Mouse (Mus musculus) G1E (cell line): ENCODE data around the gene Pigt. TPM values are rescaled to one million over a fixed set of nuclear protein-coding genes. Genes with fewer than 3 reads are reported as not detected.

Source experiments
- ATAC-seq: 2 replicates; pipeline ENCODE4 v1.8.0; 2016; ENCODE audit warnings: mild to moderate bottlenecking; ENCODE audit not compliant: insufficient number of reproducible peaks, poor library complexity, low FRiP score, severe bottlenecking; ENCODE audit errors: extremely low read depth
- DNase-seq: peaks from one replicate; pipeline ENCODE4 v3.0.0; 2012; ENCODE audit warnings: low spot score
- H3K27me3 ChIP-seq: 2 replicates; pipeline ENCODE4 v1.6.1; 2012; ENCODE audit warnings: mild to moderate bottlenecking, low read length, inconsistent platforms; ENCODE audit not compliant: insufficient read depth
- H3K36me3 ChIP-seq: replicated peaks from 2 replicates; pipeline ENCODE3; 2012; ENCODE audit warnings: mild to moderate bottlenecking, inconsistent platforms
- H3K4me1 ChIP-seq: 2 replicates; pipeline ENCODE4 v1.6.1; 2012; ENCODE audit warnings: low read depth, low read length, inconsistent platforms, mixed read lengths; ENCODE audit not compliant: insufficient read depth
- H3K4me3 ChIP-seq: 2 replicates; pipeline ENCODE4 v1.5.1; 2012; ENCODE audit warnings: low read depth, mild to moderate bottlenecking, inconsistent platforms, low read length, moderate library complexity, mixed read lengths
- H3K9me3 ChIP-seq: replicated peaks from 2 replicates; pipeline ENCODE4 v1.6.1; 2012; ENCODE audit warnings: inconsistent platforms
- CTCF ChIP-seq: IDR thresholded peaks from 2 replicates; pipeline ENCODE4 v1.5.1; 2012; ENCODE audit warnings: low read depth, low read length, inconsistent platforms, mixed read lengths
- GATA1 ChIP-seq: IDR thresholded peaks from 2 replicates; pipeline ENCODE4 v1.6.1; 2012; ENCODE audit warnings: borderline replicate concordance, low read length, inconsistent platforms, mixed read lengths
- GATA2 ChIP-seq: IDR thresholded peaks from 2 replicates; pipeline ENCODE4 v1.6.1; 2012; ENCODE audit warnings: low read depth, low read length, inconsistent platforms, borderline replicate concordance
- POLR2AphosphoS5 ChIP-seq: IDR thresholded peaks from 2 replicates; pipeline ENCODE4 v1.6.1; 2012; ENCODE audit warnings: low read depth, low read length, inconsistent platforms; ENCODE audit not compliant: insufficient replicate concordance
- TAL1 ChIP-seq: conservative IDR thresholded peaks from 2 replicates; pipeline ENCODE4 v1.6.1; 2012; ENCODE audit warnings: low read depth, low read length, inconsistent platforms, mixed read lengths
- polyA plus RNA-seq: library from polyadenylated mRNA; stranded (reverse); fragments of >175 nt; gene quantifications from 2 replicates; pipeline ENCODE4 v1.2.3, GENCODE M21; 2012
- total RNA-seq, 2 experiments: library from RNA; stranded (forward) in 1 of 2; stranded (reverse) in 1 of 2; fragments of 200-1000 nt in 1 of 2; fragments of >200 nt in 1 of 2; fragmentation: Nextera tagmentation in 1 of 2; gene quantifications; 2 replicates each; pipeline ENCODE4 v1.2.3; 2014 to 2017

Gene Pigt
- total and polyA plus RNA-seq, 3 experiments, result 23.2 to 81.0 (median 68.5) TPM

DNA sequence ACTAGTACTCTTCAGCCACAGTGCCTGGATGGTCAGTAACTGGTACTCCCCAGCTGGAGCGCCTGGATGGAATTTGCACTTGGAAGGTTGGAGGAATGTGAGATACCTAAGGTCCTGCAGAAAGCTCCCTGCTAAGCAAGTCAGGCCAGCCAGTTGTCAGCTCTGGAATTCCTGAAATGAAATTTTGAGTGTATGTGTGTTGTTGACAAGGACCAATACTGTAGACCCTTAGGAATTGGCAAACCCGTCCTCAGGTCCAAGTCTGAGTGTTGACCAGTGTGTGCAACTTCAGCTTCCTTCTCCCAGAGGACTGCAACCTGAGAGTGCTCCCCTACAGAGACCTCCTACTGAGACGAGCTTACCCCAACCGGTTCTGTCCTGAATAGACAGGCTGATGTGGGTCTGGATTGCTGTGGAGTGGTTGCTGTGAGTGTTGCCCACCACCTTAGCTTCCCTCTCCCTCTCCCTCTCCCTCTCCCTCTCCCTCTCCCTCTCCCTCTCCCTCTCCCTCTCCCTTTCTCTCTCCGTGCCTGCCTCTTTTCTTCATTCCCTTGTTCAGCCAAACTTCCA is 13.4 kb downstream of the Pigt start:
- H3K4me3 ChIP-seq, result no peak overlapping the region
- DNase-seq (no peak), ATAC-seq (no peak)
- no peaks in the 10 kb centered on the region for H3K9me3 ChIP-seq
- H3K36me3 ChIP-seq, result peaks cover 54% of the 10 kb centered on the region
- TF ChIP-seq GATA2 (no peak), POLR2AphosphoS5 (no peak), GATA1 (no peak), TAL1 (no peak), CTCF (no peak)
- peaks cover 8% of the 10 kb centered on the region for H3K27me3 ChIP-seq
- H3K4me1 ChIP-seq, result peaks cover 5% of the 10 kb centered on the region; the same call in 1 of the 2 replicates

DNA sequence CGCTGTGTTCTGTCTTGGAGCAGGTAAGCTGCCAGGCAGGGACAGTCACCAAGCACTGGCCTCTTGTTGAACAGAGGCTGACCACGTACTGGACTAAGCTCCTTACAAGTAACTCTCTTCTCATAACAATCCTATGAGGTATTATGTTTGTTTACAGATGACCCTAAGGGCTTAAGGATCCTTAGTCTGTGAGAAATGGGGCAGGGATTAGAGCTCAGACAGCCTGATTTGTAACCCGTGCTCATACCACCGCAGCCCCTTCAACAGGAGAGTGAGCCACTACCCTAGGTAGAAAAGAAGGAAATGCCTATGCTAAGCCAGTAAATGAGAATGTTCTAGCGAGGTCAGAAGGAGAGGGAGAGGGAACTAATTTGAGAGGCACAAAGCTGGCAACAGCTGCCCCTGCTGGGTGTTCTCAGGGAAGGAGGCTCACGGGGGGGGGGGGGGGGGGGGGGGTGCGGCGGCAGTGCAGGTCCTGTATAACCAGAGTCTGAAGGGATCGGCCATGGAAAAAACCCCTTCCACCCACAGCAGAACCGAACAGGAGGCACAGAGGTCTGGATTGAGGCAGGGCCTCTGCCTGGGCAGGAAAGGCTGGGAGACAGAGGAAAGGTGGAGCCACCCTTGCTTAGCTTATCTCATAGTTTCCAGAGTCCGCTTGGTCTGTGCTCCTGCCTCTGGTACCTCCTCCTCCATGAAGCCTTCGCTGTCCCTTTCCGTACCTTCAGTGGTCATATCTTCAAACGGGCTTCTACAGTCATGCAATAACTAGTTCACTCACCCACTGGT is 15.0 kb downstream of the Pigt start:
- no peaks in the 10 kb centered on the region; the same call in 1 of the 2 replicates for H3K9me3 ChIP-seq
- peaks cover 37% of the 10 kb centered on the region for H3K36me3 ChIP-seq
- peaks cover 13% of the 10 kb centered on the region for H3K27me3 ChIP-seq
- TF ChIP-seq POLR2AphosphoS5, result no peak
- no peak for TF ChIP-seq GATA1
- no peak for TF ChIP-seq CTCF
- no peak for TF ChIP-seq TAL1
- no peak for TF ChIP-seq GATA2
- H3K4me1 ChIP-seq, result peaks cover 7% of the 10 kb centered on the region; the same call in 1 of the 2 replicates
- ATAC-seq (no peak), DNase-seq (no peak)
- no peak overlapping the region for H3K4me3 ChIP-seq

DNA sequence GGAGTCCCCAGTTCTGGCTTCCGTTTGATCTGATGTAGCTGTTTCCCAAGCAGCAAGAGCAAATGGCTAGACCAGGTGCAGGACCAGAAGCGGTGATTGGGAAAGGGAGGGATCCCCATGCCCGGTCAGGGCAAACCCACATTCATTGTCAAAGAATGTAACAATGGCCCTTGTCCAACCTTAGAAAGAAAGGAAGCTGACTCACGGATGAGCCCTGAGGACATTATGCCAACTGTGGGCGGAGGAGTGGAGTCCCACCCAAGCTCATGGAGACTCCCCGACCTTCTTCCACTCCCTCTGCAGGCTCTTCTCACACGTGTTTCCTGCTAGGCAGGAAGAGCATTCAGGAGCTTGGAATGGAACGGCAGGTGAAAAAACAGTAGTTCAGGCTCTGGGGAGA is 16.1 kb downstream of the Pigt start:
- Histone ChIP-seq H3K4me3 (no peak overlapping the region), H3K9me3 (no peaks in the 10 kb centered on the region; the same call in 1 of the 2 replicates), H3K36me3 (peaks cover 29% of the 10 kb centered on the region), H3K27me3 (peaks cover 13% of the 10 kb centered on the region), H3K4me1 (peaks cover 7% of the 10 kb centered on the region; the same call in 1 of the 2 replicates)
- ATAC-seq, result no peak
- TF ChIP-seq GATA1 (no peak), GATA2 (no peak), CTCF (no peak), POLR2AphosphoS5 (no peak), TAL1 (no peak)
- DNase-seq, result no peak

DNA sequence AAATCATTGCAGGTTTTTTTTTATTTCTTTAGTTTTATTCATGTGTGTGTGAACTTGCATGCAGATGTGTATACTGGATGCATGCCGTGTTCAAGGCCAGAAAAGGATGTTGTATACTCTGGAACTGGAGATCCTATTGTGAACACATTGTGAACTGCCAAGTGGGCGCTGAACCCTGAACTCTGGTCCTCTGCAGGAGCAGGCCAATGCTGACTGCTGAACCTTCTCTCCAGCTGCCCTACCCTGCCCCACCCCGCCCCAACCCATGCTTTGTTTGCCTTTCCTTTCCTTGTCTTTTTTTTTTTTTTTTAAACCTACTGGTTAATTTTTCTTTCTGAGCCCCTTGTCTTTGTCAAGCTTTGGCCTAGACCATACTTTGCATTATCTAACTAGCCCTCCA is 17.6 kb downstream of the Pigt start:
- DNase-seq (no peak), ATAC-seq (no peak)
- Histone ChIP-seq H3K4me3 (no peak overlapping the region), H3K9me3 (no peaks in the 10 kb centered on the region; the same call in 1 of the 2 replicates), H3K4me1 (peaks cover 7% of the 10 kb centered on the region; the same call in 1 of the 2 replicates), H3K27me3 (peaks cover 17% of the 10 kb centered on the region), H3K36me3 (peaks cover 13% of the 10 kb centered on the region)
- TF ChIP-seq POLR2AphosphoS5, result no peak
- no peak for TF ChIP-seq CTCF
- TF ChIP-seq GATA1, result no peak
- TF ChIP-seq TAL1, result no peak
- no peak for TF ChIP-seq GATA2

DNA sequence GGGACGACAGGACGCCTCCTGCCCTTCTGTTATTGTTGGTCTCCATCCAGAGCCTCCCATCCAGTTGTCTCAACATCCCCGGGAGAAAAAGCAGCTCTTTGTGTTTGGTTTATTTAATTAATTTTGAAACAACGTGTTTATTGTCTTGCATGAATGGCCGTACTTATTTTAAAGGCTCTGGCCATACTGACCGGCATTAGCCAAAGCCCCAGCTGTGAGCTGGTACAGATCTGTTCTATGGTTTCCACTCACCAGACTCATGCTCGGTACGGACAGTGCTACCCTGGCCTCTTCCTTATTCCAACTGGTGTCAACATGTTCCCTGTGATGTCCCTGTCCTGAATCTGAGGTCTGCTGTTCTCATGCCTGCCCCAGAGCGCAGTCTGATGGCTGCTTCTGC is 18.6 kb downstream of the Pigt start:
- no peak for DNase-seq
- no peaks in the 10 kb centered on the region; the same call in 1 of the 2 replicates for H3K9me3 ChIP-seq
- H3K27me3 ChIP-seq, result peaks cover 21% of the 10 kb centered on the region
- peaks cover 7% of the 10 kb centered on the region; the same call in 1 of the 2 replicates for H3K4me1 ChIP-seq
- no peak for ATAC-seq
- no peak overlapping the region for H3K4me3 ChIP-seq
- no peak for TF ChIP-seq TAL1
- no peak for TF ChIP-seq GATA1
- no peak for TF ChIP-seq CTCF
- TF ChIP-seq GATA2, result no peak
- TF ChIP-seq POLR2AphosphoS5, result no peak
- H3K36me3 ChIP-seq, result peaks cover 4% of the 10 kb centered on the region

DNA sequence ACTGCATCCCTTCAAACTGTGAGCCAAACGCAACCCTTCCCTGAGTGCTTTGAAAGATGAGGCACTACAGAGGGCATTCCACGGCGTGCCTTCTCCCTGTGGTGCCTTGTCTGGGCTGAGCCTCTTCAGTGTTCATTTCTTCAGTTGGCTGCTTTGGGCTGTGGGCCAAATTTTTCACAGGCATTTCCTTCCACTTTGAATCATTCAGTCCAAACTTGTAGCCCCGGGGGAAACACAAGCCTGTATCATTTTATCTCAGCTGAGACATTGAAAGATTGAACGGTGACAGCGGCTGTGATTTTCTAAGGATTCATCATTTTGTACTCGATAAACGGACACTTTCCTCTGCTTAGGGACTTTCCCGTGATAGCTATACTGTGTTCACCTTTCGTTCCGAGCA is 19.3 kb downstream of the Pigt start:
- ATAC-seq (no peak), DNase-seq (no peak)
- Histone ChIP-seq H3K4me3 (no peak overlapping the region), H3K27me3 (peaks cover 22% of the 10 kb centered on the region), H3K4me1 (peaks cover 7% of the 10 kb centered on the region; the same call in 1 of the 2 replicates), H3K9me3 (no peaks in the 10 kb centered on the region; the same call in 1 of the 2 replicates), H3K36me3 (no peaks in the 10 kb centered on the region)
- TF ChIP-seq GATA2, result no peak
- TF ChIP-seq CTCF, result no peak
- no peak for TF ChIP-seq TAL1
- TF ChIP-seq GATA1, result no peak
- no peak for TF ChIP-seq POLR2AphosphoS5
